Mouse (Mus musculus) liver, embryonic 14.5 days (tissue): Measurements from ENCODE around the gene Ubn1. TPM values are rescaled to one million over a fixed set of nuclear protein-coding genes. Genes with fewer than 3 reads are reported as not detected.

Source experiments
- ATAC-seq: fragments of 200-750 bp; cut with Nextera tagmentation; 2 replicates; pipeline ENCODE4 v1.8.0; 2017; ENCODE audit warnings: moderate number of reproducible peaks, mild to moderate bottlenecking, moderate library complexity; ENCODE audit not compliant: insufficient read depth
- DNase-seq, 3 experiments: peaks; one replicate each; pipeline ENCODE4 v3.0.0-alpha.2; 2012 to 2013; ENCODE audit warnings: low read depth in 3 of 3, low spot score in 3 of 3
- H3K27ac ChIP-seq: fragments of 300-500 bp; sonication (generic); 2 replicates; pipeline ENCODE4 v1.5.1; 2014; ENCODE audit warnings: moderate library complexity, mild to moderate bottlenecking, control low read depth, inconsistent platforms
- H3K27me3 ChIP-seq: fragments of 300-500 bp; sonication (generic); 2 replicates; pipeline ENCODE4 v1.6.1; 2014; ENCODE audit warnings: mild to moderate bottlenecking, low read length, moderate library complexity; ENCODE audit not compliant: control insufficient read depth, insufficient read depth
- H3K36me3 ChIP-seq: fragments of 300-500 bp; sonication (generic); replicated peaks from 2 replicates; pipeline ENCODE4 v1.6.1; 2014; ENCODE audit warnings: low read depth; ENCODE audit not compliant: control insufficient read depth, insufficient read depth
- H3K4me1 ChIP-seq, 2 experiments: fragments of 200-500 bp in 1 of 2; fragments of 300-500 bp in 1 of 2; sonication (generic) in 1 of 2; replicated peaks; 2 replicates each; pipeline ENCODE4 v1.6.1; 2012 to 2014; ENCODE audit warnings: antibody characterized with exemption in 1 of 2, inconsistent platforms in 1 of 2, low read length in 1 of 2; ENCODE audit not compliant: control insufficient read depth in 2 of 2, insufficient read depth in 2 of 2
- H3K4me2 ChIP-seq: fragments of 300-500 bp; sonication (generic); 2 replicates; pipeline ENCODE4 v1.6.1; 2014; ENCODE audit warnings: low read depth, mild to moderate bottlenecking, control low read depth, moderate library complexity
- H3K4me3 ChIP-seq, 2 experiments: fragments of 200-500 bp in 1 of 2; fragments of 300-500 bp in 1 of 2; sonication (generic) in 1 of 2; 2 replicates each; pipeline ENCODE4 v1.5.1; 2012 to 2014; ENCODE audit warnings: low read depth in 2 of 2, low read length in 2 of 2, mild to moderate bottlenecking in 2 of 2, control low read depth in 1 of 2, inconsistent platforms in 1 of 2, moderate library complexity in 1 of 2; ENCODE audit not compliant: insufficient read depth in 1 of 2
- H3K9ac ChIP-seq: fragments of 300-500 bp; sonication (generic); replicated peaks from 2 replicates; pipeline ENCODE4 v1.6.1; 2014; ENCODE audit warnings: mild to moderate bottlenecking, control low read depth, moderate library complexity
- H3K9me3 ChIP-seq: fragments of 300-500 bp; sonication (generic); 2 replicates; pipeline ENCODE4 v1.6.1; 2016; ENCODE audit warnings: low read length, mixed read lengths; ENCODE audit not compliant: control insufficient read depth
- CTCF ChIP-seq: IDR thresholded peaks from 2 replicates; pipeline ENCODE4 v1.5.1; 2016; ENCODE audit warnings: antibody characterized with exemption, low read depth, control low read depth
- EP300 ChIP-seq: IDR thresholded peaks from 2 replicates; pipeline ENCODE4 v1.6.1; 2016; ENCODE audit warnings: antibody characterized with exemption, low read depth
- WGBS: fragments of 180-500 bp; shearing (Covaris S2); extraction: QIAGEN DNeasy Blood & Tissue Kit; methylation state at CpG from one replicate; pipeline ENCODE4 v1.1.7; 2014; ENCODE audit not compliant: insufficient replicate concordance; 5-methylcytosine and 5-hydroxymethylcytosine counted together
- polyA plus RNA-seq, 2 experiments: library from polyadenylated mRNA; depleted of rRNA in 1 of 2; stranded (reverse) in 1 of 2; unstranded in 1 of 2; fragments of >200 nt; fragmentation: Nextera tagmentation in 1 of 2; extraction: Ambion mirVana in 1 of 2; gene quantifications; 2 replicates each; pipeline versions ENCODE4 v1.2.1 to v1.2.3; 2012 to 2014

Gene Ubn1
- 10.6 and 11.5 TPM in 2 replicates for polyA plus RNA-seq (2012; rRNA removed)
- polyA plus RNA-seq (2014; fragmentation: Nextera tagmentation; extraction: Ambion mirVana), result 8.9 and 10.3 TPM in 2 replicates

GRCm38 (mm10) chr16:5049774-5050234 is at the start of gene Ubn1, which contains the start of gene Glyr1:
Gene Ubn1, plus strand, starts transcription at chr16:5050057.
Gene Glyr1, minus strand, starts transcription at chr16:5049863.
- peak; percentile 95 for ATAC-seq
- under 1% methylated on average over 54 of the region's 56 CpGs for WGBS
- TF ChIP-seq EP300, result no peak
- no peak for TF ChIP-seq CTCF

GRCm38 (mm10) chr16:5000611-5001010 is 49.2 kb upstream of the Ubn1 start:
- WGBS, result 61% methylated on average over 3 of the region's 3 CpGs
- no peaks in the 10 kb centered on the region for H3K27me3 ChIP-seq
- H3K9ac ChIP-seq, result no peak overlapping the region
- H3K4me2 ChIP-seq, result no peak overlapping the region
- TF ChIP-seq EP300 (no peak), CTCF (no peak)
- H3K9me3 ChIP-seq, result no peaks in the 10 kb centered on the region
- no peak for ATAC-seq
- no peaks in the 10 kb centered on the region for H3K36me3 ChIP-seq
- H3K4me3 ChIP-seq, result no peak overlapping the region
- no peak for DNase-seq
- no peak overlapping the region for H3K27ac ChIP-seq
- H3K4me1 ChIP-seq, result peaks cover 0 to 3% of the 10 kb centered on the region in 2 experiments; a peak in 1 of 4 replicates

More at GRCm38 (mm10) chr16:5049774-5050234, at the start of gene Ubn1, which contains the start of gene Glyr1:
- Histone ChIP-seq H3K27me3 (no peaks in the 10 kb centered on the region), H3K36me3 (peaks cover 39% of the 10 kb centered on the region), H3K9me3 (no peaks in the 10 kb centered on the region), H3K4me3 (peak within 1 kb of the TSS; percentile 94 to 98), H3K4me1 (peaks cover 7 to 17% of the 10 kb centered on the region in 2 experiments), H3K27ac (peak within 1 kb of the TSS; percentile 94), H3K9ac (peak within 1 kb of the TSS; percentile 95), H3K4me2 (peak within 1 kb of the TSS; percentile 85)
- DNase-seq, result peak; percentile 99

- DNase-seq, result no peak
- H3K4me3 ChIP-seq, result no peak within 1 kb of the TSS
- 71% methylated on average over 5 of the region's 5 CpGs for WGBS
Measured at GRCm38 (mm10) chr16:5007067-5007466, 42.8 kb upstream of the Ubn1 start, which contains the start of gene Smim22. Gene Smim22, plus strand, starts transcription at chr16:5007288.

GRCm38 (mm10) chr16:5007492-5007891 is 42.4 kb upstream of the Ubn1 start:
- Histone ChIP-seq H3K4me2 (peak overlapping the region; percentile 16; the same call in 1 of the 2 replicates), H3K9ac (no peak overlapping the region)

More at GRCm38 (mm10) chr16:5007067-5007466, 42.8 kb upstream of the Ubn1 start, which contains the start of gene Smim22:
- Histone ChIP-seq H3K4me1 (peaks cover 3 to 12% of the 10 kb centered on the region in 2 experiments; a peak in 3 of 4 replicates), H3K9me3 (no peaks in the 10 kb centered on the region), H3K36me3 (no peaks in the 10 kb centered on the region), H3K27ac (no peak within 1 kb of the TSS), H3K9ac (no peak within 1 kb of the TSS), H3K27me3 (no peaks in the 10 kb centered on the region), H3K4me2 (peak within 1 kb of the TSS; percentile 16; the same call in 1 of the 2 replicates)
- TF ChIP-seq EP300, result no peak
- no peak for TF ChIP-seq CTCF
- ATAC-seq, result peak; percentile 24; the same call in 1 of the 2 replicates

GRCm38 (mm10) chr16:5008076-5008475 is 41.8 kb upstream of the Ubn1 start:
- H3K4me2 ChIP-seq, result no peak overlapping the region
- H3K9ac ChIP-seq, result no peak overlapping the region
- no peaks in the 10 kb centered on the region for H3K36me3 ChIP-seq
- TF ChIP-seq CTCF (no peak), EP300 (no peak)
- H3K27me3 ChIP-seq, result no peaks in the 10 kb centered on the region
- DNase-seq (no peak), ATAC-seq (no peak)
- H3K27ac ChIP-seq, result no peak overlapping the region
- peaks cover 7 to 22% of the 10 kb centered on the region in 2 experiments; a peak in 3 of 4 replicates for H3K4me1 ChIP-seq
- H3K4me3 ChIP-seq, result no peak overlapping the region
- WGBS, result 65% methylated on average over 12 of the region's 12 CpGs
- H3K9me3 ChIP-seq, result no peaks in the 10 kb centered on the region

More at GRCm38 (mm10) chr16:5007492-5007891, 42.4 kb upstream of the Ubn1 start:
- peak; percentile 8; the same call in 1 of the 2 replicates for ATAC-seq
- Histone ChIP-seq H3K4me1 (peaks cover 7 to 16% of the 10 kb centered on the region in 2 experiments; a peak in 3 of 4 replicates), H3K27me3 (no peaks in the 10 kb centered on the region), H3K27ac (no peak overlapping the region), H3K36me3 (no peaks in the 10 kb centered on the region), H3K4me3 (no peak overlapping the region), H3K9me3 (no peaks in the 10 kb centered on the region)
- no peak for DNase-seq
- no peak for TF ChIP-seq EP300
- TF ChIP-seq CTCF, result no peak
- WGBS, result 50% methylated on average over 6 of the region's 6 CpGs
